Mouse (Mus musculus) lung, postnatal 0 days (tissue): ENCODE data around the gene Ift140.
A peak's percentile ranks its signal among the peaks of the same experiment; 100 is the strongest.

Experiments used
- CTCF ChIP-seq: IDR thresholded peaks from 2 replicates; pipeline ENCODE4 v1.5.1; 2016; ENCODE audit warnings: antibody characterized with exemption, mild to moderate bottlenecking
- EP300 ChIP-seq: IDR thresholded peaks from 2 replicates; pipeline ENCODE4 v1.6.1; 2016; ENCODE audit warnings: antibody characterized with exemption, mild to moderate bottlenecking, control low read depth

DNA sequence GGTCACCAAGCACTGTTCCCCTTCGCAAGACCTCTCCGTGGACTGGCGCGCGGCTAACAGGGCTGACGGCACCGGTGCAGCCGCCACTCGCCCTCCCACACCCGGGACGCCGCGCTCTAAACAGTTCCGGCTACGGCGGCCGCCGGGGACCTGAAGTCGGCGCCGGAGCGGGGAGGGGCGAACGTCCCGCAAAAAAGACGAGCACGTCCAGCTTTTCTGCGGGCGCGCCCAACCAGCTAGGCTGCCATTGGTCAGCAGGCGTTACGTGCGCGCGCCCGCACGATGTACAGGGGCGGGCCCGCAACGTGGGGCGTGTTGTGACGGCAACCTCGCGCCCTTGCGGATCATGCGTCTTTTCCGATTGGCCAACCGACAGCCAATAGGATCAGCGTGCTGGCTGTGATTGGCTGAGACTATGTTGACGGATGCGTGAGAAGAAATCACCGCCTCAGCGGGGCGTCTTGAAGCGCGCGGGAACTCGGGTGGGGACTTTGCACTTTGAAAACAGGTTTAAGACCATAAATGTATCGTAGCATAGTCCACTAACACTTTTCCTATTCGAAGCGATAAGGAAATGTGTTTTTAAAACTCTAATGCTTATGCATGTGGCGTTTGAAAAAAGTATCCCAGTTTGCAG, at the start of gene Ift140, which contains the start of gene Cramp1l:
- no peak for TF ChIP-seq CTCF
- TF ChIP-seq EP300: peak; percentile 23; the same call in 1 of the 2 replicates
